Mouse (Mus musculus) frontal cortex, postnatal 10 days (tissue): ENCODE measurements around the gene Mrgprf.

Source experiments
- DNase-seq, 2 experiments: peaks; one replicate each; pipeline ENCODE4 v3.0.0; 2022; ENCODE audit warnings: low spot score in 2 of 2, mixed read lengths in 1 of 2

Mrgprf gene

GRCm38 (mm10) chr7:145301008-145301340 is 346 bp downstream of the Mrgprf start:
- no peak for DNase-seq

DNA sequence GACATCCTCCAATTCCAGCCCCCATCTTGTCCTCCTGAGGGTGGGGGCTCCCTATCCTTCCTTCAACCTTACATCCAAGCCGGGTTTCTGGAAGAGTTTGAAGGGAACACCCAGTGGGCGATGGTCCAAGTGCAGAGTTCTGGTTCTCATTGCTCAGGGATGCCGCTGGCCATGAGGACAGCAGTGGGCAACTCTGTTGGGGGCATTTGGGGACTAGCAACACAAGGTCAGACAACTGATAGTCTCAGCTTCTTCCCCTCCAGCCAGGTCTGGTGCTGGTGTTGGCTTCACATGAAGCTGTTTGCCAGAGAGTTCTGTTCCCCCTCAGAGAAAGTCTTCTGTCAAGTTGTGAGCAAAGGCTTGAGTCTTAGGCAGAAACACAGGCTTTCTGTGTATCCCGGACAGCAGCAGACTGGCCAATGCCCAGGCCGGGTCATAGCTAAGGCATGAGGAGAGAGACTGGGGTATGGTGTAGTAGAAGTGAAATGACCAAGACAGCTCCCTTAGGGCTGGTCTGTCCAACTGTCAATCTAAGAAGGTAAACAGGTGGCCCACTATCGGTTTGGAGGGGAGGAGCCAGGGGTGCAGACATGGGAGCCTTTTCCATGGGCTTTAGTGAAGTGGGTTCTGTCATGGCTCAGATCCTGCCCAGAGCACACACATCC is 845 bp downstream of the Mrgprf start:
- no peak for DNase-seq

GRCm38 (mm10) chr7:145302488-145303285 is 2.1 kb downstream of the Mrgprf start:
- DNase-seq, result no peak

GRCm38 (mm10) chr7:145304153-145304552 is 3.5 kb downstream of the Mrgprf start:
- DNase-seq, result no peak

DNA sequence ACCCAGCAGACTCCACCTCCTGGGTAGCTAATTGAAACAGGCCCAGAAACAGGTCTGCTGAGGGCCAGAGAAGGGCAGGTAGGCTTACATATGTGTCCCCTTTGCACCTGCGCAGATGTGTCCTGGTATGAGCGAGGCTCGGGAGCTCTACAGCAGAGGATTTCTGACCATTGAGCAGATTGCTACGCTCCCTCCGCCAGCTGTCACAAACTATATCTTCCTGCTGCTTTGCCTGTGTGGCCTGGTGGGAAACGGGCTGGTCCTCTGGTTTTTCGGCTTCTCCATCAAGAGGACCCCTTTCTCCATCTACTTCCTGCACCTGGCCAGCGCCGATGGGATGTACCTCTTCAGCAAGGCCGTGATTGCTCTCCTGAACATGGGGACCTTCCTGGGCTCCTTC is 7.0 kb downstream of the Mrgprf start:
- no peak for DNase-seq

DNA sequence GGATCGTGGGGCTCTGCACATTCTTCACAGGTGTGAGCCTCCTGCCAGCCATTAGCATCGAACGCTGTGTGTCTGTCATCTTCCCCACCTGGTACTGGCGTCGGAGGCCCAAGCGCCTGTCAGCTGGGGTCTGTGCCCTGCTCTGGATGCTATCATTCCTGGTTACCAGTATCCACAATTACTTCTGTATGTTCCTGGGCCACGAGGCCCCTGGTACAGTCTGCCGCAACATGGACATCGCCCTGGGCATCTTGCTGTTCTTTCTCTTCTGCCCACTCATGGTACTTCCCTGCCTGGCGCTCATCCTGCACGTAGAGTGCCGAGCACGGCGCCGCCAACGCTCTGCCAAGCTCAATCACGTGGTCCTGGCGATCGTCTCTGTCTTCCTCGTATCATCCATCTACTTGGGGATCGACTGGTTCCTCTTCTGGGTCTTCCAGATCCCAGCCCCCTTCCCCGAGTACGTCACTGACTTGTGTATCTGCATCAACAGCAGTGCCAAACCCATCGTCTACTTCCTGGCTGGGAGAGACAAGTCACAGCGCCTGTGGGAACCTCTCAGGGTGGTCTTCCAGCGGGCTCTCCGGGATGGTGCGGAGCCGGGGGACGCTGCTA is 7.5 kb downstream of the Mrgprf start:
- no peak for DNase-seq

- no peak for DNase-seq
Measured at GRCm38 (mm10) chr7:145308866-145309265, 8.2 kb downstream of the Mrgprf start.

DNA sequence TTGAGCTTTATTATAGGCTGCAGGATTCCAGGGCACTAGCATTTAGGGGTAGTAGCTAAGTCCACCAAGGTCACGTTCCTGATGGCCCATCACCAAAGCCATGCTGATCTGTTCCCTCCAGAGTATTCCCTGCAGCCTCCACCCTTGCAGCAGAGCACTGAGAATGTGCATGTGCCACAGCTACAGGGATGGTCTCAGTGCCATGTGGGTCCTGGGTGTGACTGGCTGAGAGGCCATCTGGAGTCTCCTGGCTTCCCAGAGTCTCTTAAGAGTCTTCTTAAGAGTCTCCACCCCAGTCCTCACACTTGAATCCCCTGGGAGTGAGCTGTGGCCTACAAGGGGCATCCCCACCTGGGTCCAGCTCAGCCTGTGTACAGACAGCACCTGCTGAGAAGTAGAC is 9.2 kb downstream of the Mrgprf start:
- no peak for DNase-seq

- DNase-seq, result no peak
Measured at GRCm38 (mm10) chr7:145310526-145310925, 9.9 kb downstream of the Mrgprf start.

- DNase-seq, result no peak
Measured at GRCm38 (mm10) chr7:145312137-145312536, 11.5 kb downstream of the Mrgprf start.

DNA sequence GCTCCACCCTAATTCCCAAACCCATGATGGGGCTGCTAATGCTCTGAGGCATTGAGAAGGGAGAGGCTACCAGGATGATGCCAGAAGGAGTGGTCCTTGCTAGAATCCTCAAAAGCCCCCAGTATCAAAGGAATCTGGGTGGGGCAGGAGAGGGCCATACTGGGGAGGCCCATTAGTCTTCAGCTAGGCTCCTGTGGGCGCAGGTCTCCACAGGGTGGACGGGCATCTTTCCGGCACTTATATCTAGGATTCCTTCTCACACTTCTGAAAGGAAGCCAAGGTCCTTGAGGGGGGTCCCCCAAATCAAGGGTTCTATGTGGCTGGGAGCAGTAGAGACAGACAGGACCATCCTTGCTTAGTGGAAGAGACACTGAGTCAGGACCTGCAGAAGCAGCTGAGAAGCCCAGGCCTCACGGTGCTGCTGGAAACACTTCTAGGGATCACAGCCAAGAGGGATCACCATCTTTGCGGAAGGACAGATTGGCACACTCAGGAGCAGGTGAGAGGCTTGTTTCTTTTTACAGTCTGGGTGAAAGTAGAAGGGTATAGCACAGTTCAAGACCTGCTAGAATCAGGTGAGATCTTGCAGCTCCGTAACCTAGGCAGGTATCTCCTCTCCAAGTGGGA is 14.3 kb downstream of the Mrgprf start, which contains the start of gene Mrgprd:
TSS of gene Mrgprd (plus strand) at position 51 of the 627 bp plus-strand sequence.
- no peak for DNase-seq

GRCm38 (mm10) chr7:145317522-145317921 is 16.9 kb downstream of the Mrgprf start:
- DNase-seq, result no peak

DNA sequence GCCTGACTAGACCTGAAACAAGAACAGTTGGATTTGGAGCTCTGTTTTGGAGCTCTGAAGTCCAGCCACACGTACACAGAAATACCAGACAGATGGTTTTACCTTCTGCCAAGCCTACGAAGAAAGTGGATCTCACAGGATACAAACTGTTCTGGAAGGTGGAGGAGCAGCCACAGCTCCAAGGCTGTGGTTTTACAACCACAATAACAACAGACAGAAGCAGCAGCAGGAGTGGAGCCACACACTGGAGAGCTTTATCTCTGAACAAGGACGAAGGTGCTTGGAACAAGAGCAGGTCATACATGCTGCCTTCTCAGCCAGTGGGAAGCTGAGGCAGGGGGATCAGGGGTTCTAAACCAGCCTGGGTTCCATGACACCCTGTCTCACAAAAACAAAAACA is 18.9 kb downstream of the Mrgprf start:
- DNase-seq, result no peak

DNA sequence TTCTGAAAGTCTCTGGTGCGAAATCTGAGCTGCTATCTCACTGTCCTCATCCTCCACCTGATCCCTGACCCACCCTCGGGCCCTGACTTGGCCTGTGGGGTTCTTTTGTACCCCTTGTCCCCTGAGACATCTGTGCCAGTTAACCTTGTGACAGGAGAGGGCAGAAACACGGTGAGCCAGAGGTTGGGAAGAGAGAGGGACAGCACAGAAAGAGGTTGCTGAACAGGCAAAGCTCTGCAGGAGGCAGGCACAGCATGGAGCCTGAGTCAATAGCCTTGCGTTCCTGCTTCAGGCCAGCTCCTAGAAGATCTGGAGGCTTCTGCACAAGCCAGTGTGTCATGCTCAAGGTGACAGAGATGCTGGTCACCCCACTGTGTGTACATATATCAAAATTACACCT is 23.0 kb downstream of the Mrgprf start:
- DNase-seq, result no peak

- no peak for DNase-seq
Measured at GRCm38 (mm10) chr7:145325697-145326096, 25.1 kb downstream of the Mrgprf start.

DNA sequence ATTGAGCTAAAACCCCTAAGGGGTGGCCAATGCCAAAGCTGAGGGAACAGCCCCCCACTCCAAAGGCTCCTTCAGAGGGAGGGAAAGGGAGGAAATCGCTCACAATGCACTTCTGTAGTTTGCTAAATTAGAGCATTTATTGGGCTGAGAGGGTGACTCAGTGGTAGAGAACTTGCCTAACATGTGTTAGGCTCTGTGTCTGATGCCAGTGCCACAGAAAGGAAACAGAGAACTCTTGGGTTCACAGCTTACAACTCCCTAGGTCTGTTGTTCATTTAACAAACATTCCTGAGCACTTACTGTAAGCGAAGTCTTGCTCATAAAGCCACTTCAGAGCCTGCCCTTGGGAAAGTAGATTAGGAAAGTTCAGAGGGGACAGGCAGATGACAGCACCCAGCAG is 29.4 kb downstream of the Mrgprf start:
- no peak for DNase-seq

DNA sequence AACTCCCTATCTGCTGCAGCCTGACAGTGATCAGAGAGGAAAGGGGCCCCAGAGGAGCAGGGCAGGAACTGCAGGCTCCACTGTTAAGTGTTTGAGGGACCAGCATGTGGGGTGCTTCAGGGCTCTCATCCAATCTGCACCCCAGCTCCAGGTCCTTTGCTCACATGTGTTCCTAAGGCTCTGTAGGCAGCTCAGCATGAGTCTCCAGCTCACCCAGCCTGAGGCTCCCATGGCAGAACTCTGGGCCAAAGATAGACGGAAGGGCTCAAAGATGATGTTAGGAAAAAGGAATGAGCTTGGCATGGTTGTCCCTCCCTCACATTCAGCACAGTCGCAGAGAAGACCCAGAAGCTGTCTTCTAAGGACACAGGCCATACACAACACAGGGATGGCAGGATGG is 30.0 kb downstream of the Mrgprf start:
- no peak for DNase-seq

- DNase-seq, result no peak
Measured at GRCm38 (mm10) chr7:145332376-145333041, 31.9 kb downstream of the Mrgprf start.

GRCm38 (mm10) chr7:145333936-145334335 is 33.3 kb downstream of the Mrgprf start:
- no peak for DNase-seq

DNA sequence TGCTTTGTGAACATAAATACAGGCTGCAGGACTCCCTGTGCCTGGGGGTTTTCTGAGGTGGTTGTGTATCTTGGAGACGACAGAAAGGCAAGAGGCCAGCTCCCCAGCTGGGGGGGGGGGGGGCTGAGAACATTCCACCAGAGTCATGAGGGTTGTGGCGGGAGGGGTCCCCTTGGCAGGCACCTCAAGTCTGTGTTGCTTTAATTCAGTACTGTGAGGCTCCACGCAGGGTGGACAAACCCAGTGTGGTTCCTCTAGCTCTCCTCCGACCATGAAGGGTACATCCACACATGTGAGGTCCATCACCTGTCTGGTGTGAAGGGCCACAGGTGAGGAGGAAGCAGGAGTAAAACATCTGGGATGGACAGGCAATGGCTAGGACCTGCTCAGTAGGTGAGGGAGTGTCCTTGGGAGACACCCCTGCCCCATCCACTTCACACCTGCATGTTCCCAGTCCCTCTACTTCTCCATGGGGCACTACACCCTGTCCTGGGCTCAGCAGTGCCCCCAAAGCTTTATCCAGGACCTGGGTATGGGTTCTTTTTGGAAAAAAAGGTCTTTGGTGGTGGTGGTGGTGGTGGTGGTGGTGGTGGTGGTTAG is 33.9 kb downstream of the Mrgprf start:
- DNase-seq, result no peak

- DNase-seq, result no peak
Measured at GRCm38 (mm10) chr7:145335199-145335598, 34.6 kb downstream of the Mrgprf start.
